Mouse (Mus musculus): Measurements from ENCODE around the gene Dtx2.
"Not testable (repeated sequence)": the region's sequence is repeated elsewhere in the genome, so short reads cannot be mapped to it uniquely, and the experiment has no call there.

The Dtx2 gene

DNA sequence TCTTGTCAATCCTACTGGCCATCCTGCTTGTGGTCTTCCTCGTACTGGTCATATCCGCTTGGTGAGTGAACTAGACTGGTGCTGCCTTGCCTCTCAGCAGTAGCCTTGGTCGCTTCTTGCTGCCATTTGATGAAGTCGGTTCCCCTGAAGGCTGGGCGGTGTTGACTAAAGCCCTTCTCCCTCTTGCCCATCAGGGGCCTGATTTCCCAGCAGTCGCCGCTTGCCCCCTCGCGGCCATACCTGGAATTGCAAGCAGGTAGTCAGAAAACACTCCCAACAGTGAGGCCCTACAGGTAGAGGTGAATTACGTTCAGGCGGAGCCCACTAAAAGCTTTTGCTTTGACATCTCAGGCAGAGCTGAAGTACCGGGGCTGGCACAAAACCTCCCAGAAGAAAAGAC, 67.0 kb downstream of the Dtx2 start:
- peak; percentile 63 to 66 for DNase-seq (ENCODE audit: low spot score in 2 of 2)

DNA sequence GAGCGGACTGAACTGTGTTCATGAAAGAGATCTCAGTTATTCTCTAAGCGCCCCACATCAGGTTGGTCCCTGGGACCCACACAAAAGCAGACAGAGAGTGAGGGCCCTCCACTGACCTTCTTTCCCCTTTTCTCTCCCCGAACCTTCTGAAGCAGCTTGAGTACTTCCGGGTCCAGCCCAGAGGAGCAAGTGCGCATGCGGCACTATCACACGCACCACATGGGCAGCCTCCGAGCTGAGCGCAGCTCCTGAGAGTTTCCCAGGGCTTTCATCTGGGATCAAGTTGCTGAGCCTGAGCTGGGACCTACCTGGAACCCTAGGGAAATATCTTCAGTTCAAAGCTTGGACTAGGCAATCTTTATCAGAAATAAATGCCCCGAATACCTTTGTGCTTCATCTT, 69.3 kb downstream of the Dtx2 start:
- DNase-seq (ENCODE audit: low spot score in 2 of 2), result no peak

DNA sequence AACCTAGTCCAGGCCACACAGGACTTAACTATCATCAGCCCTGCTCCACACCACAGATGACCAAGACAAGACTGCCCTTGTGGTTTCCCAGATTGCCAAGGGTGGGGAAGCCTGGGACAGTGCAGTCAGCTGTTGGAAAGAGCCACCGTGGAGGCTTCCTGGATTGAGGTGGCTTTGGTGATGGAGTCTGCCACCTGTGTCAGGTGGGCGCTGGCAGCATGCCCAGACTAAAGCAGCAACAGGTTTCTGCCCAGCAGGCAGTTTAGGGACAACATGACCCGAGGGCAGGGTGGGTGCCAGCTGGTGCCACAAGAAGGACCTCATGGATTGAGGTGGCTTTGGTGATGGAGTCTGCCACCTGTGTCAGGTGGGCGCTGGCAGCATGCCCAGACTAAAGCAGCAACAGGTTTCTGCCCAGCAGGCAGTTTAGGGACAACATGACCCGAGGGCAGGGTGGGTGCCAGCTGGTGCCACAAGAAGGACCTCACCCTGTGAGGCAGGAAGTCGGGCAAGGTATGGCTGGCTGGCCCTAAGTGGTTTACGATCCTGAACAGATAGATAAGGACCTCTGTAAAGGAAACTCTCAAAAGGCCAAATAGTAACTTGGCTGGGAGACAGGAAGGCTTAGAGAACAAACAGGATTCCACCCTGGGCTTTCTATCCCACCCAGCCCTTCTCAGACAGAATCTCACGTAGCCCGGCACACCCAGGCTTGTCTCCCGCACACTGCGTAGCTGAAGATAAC, 72.0 kb downstream of the Dtx2 start:
- DNase-seq (ENCODE audit: low spot score in 2 of 2), result not testable (repeated sequence)

DNA sequence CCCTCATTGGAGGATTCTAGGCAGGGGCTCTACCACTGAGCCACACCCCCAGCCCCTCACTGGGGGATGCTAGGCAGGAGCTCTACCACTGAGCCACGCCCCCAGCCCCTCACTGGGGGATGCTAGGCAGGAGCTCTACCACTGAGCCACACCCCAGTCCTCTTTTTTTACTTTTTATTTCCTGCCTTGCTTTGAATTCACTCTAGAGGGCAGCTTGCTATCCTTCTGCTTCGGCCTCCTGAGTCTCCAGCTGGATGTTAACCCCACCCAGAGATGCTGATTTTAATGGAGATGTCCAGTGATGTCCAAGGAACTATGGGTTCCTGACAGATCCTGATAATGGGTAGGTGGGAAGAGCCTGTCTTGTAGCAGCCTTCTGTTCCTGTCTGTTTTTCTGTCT, 74.8 kb downstream of the Dtx2 start:
- no peak for DNase-seq (ENCODE audit: low spot score in 2 of 2)

DNA sequence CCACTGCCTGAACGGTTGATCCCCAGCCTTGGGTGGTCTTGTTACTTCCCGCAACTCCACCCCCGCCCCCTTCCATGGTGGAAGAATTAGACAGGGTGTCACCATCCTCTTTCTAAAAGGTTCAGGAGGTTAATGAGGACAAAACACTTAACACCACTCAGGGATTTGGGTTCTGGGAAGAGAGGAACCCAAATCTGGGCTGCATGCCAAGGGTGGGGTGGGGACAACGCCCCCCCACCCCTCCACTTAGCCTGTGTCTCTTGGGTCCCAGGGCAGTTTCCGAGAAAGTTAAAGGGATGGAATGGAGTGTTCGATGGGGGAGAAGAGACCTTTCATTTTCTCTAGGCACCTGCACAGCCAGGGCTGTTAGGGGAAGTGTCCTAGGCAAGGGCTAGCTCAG, 78.5 kb downstream of the Dtx2 start:
- DNase-seq (ENCODE audit: low spot score in 2 of 2), result no peak

DNA sequence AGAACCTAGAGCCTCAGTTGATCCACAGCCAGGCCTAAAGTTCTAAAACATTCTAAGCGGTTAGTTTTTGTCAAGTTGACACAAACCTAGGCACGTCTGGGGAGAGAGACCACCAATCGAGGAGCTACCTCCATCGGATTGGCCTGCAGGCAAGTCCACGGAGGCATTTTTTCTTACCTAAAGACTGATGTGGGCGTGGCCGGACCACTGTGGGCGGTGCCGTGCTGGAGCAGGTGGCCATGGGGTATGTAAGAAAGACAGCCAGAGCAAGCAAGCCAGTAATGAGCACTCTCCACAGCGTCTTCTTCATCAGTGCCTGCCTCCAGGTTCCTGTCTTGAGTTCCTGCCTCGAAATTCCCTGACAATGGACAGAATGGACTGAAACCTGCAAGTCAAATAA, 78.9 kb downstream of the Dtx2 start:
- no peak for DNase-seq (ENCODE audit: low spot score in 2 of 2)

DNA sequence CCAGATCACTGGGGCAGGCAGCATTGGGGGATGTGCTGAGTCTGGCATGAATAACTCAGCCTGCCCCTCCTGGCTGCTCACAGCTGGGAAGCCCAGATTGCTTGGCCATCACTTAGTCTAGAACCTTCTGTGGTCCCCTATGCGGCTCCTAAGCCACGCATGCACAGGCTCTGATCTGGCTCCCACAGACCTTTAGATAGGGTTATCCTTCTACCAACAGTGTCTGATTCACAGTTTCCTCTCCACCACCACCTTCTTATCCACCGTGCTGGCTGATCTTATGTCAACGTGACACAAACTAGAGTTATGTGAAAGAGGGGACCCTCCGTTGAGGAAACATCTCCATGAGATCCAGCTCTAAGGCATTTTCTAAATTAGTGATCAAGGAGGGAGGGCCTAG, 80.5 kb downstream of the Dtx2 start:
- DNase-seq (ENCODE audit: low spot score in 2 of 2), result no peak

DNA sequence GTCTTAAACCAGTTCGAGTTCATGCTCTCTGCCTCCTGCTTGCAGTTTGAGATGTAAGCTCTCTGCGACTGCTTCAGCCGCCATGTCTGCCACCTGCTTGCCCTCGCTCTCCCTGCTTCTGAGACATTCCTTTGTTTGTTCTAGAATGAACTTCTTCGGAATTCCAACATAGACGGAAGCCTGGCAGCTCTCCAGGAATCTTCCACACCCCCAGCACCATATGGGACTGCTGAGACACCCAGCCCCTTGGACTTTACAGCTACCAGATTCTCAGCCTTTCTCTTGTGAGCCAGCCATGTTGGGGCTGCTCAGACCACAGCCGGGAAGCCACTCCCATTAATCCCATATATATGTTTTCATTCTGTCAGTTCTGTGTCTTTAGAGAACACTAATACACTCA, 81.7 kb downstream of the Dtx2 start:
- DNase-seq (ENCODE audit: low spot score in 2 of 2), result peak in 1 of 2 experiments; percentile 30

DNA sequence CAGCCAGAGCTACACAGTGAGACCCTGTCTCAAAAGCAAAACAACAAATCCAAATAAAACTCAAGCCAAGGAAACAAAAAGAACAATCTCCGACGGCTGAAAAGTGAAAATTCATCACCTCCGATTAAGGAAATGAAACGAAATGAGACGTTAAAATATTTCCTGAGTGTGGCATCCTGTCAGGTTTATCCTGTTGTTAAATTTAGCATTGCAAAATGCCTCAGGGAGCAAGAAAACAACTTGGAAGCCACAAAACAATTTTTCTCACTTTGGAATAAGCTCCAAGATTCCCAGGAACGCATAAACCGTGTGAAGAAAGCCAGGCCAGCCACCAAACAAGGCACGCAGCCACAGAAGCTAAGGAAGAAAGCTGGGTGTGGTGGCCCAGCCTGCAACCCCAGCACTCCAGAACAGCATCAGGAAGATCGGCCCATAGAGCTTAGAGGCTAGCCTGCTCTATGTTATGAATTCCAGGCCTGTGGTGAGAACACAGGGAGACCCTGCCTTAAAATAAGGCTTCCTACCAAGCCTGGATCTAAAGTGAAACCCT, 82.5 kb downstream of the Dtx2 start:
- DNase-seq (ENCODE audit: low spot score in 2 of 2), result no peak

DNA sequence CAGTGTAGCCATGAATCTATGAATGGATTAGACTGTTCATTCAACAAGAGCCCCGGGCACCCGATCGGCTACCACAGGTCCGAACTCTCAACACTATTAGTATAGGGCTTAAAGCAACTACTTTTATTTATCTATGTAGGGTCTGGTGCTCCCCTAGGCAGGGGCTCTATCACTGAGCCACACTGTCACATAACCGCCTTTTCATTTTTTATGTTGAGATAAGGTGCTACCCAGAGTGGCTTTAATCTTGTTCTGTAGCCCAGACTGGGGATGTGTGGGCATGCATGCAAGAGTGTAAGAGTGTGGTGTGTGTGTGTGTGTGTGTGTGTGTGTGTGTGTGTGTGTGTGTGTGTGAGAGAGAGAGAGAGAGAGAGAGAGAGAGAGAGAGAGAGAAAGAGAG, 83.5 kb downstream of the Dtx2 start:
- DNase-seq (ENCODE audit: low spot score in 2 of 2), result no peak

DNA sequence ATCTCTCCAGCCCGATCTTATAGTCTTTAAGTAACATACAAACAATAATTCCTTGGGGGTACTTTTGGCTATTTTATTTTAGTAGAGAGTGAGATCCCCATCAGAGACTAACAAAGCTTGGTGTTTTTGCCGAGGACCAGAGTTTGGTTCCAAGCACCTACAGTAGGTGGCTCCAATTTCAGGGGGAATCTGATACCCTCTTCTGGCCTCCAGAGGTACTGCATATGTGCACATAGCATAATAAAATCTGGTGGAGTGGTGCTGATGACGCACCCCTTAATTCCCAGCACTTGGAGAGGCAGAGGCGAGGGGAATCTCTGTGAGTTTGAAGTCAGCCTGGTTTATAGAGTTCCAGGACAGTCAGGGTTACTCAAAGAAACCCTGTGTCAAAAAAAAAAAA, 87.7 kb downstream of the Dtx2 start:
- DNase-seq (ENCODE audit: low spot score in 2 of 2), result no peak

Measured in frontal cortex, postnatal 36 days (tissue).